Mouse (Mus musculus) CH12.LX (cell line): Measurements from ENCODE around the gene Rictor. TPM values are rescaled to one million over a fixed set of nuclear protein-coding genes. Genes with fewer than 3 reads are reported as not detected.
A peak's percentile ranks its signal among the peaks of the same experiment; 100 is the strongest.

Source experiments
- DNase-seq: peaks from one replicate; pipeline ENCODE4 v3.0.0-alpha.2; 2013; ENCODE audit errors: extremely low read depth
- H3K27ac ChIP-seq: 2 replicates; pipeline ENCODE4 v1.5.1; 2012; ENCODE audit warnings: low read depth, mild to moderate bottlenecking, control low read depth, moderate library complexity; ENCODE audit not compliant: insufficient read depth
- H3K27me3 ChIP-seq: replicated peaks from 2 replicates; pipeline ENCODE3; 2012; ENCODE audit warnings: inconsistent platforms
- H3K36me3 ChIP-seq, 2 experiments: replicated peaks in 1 of 2; 2 replicates each; pipeline versions ENCODE3 to v1.6.1; 2012; ENCODE audit warnings: inconsistent platforms in 1 of 2, low read length in 1 of 2, mild to moderate bottlenecking in 1 of 2, mixed read lengths in 1 of 2, moderate library complexity in 1 of 2; ENCODE audit not compliant: control insufficient read depth in 1 of 2, insufficient read depth in 1 of 2
- H3K4me1 ChIP-seq, 2 experiments: 2 replicates each; pipeline ENCODE4 v1.6.1; 2012; ENCODE audit warnings: inconsistent platforms in 1 of 2, moderate library complexity in 1 of 2; ENCODE audit not compliant: insufficient read depth in 2 of 2, control insufficient read depth in 1 of 2
- H3K4me2 ChIP-seq: 2 replicates; pipeline ENCODE4 v1.6.1; 2012; ENCODE audit warnings: low read depth, mild to moderate bottlenecking, control low read depth; ENCODE audit not compliant: poor library complexity, insufficient read depth, severe bottlenecking
- H3K4me3 ChIP-seq, 3 experiments: fragments of 150-350 bp in 1 of 3; sonication (generic) in 1 of 3; replicated peaks in 1 of 3; 2 replicates each; pipeline versions ENCODE3 to v1.5.1; 2011 to 2012; ENCODE audit warnings: low read depth in 2 of 3, low read length in 2 of 3, mild to moderate bottlenecking in 2 of 3, moderate library complexity in 2 of 3, control low read depth in 1 of 3, improper control_type of control experiment in 1 of 3, inconsistent platforms in 1 of 3, mixed read lengths in 1 of 3; ENCODE audit not compliant: poor library complexity in 1 of 3
- H3K79me2 ChIP-seq: replicated peaks from 2 replicates; pipeline ENCODE4 v1.6.1; 2012; ENCODE audit warnings: mild to moderate bottlenecking, moderate library complexity; ENCODE audit not compliant: control insufficient read depth, poor library complexity, insufficient read depth, severe bottlenecking; ENCODE audit errors: extremely low read depth
- H3K9ac ChIP-seq: 2 replicates; pipeline ENCODE4 v1.6.1; 2012; ENCODE audit warnings: low read depth, mild to moderate bottlenecking, control low read depth, moderate library complexity; ENCODE audit not compliant: insufficient read depth
- H3K9me3 ChIP-seq: replicated peaks from 2 replicates; pipeline ENCODE3; 2012; ENCODE audit warnings: low read length, inconsistent platforms, mixed read lengths
- BHLHE40 ChIP-seq: IDR thresholded peaks from 2 replicates; pipeline ENCODE4 v1.6.1; 2011; ENCODE audit warnings: mild to moderate bottlenecking, low read depth, low read length, improper control_type of control experiment
- CHD1 ChIP-seq: IDR thresholded peaks from 2 replicates; pipeline ENCODE4 v1.6.1; 2012; ENCODE audit warnings: low read depth, low read length, improper control_type of control experiment, inconsistent platforms
- CHD2 ChIP-seq: IDR thresholded peaks from 2 replicates; pipeline ENCODE4 v1.6.1; 2011; ENCODE audit warnings: low read length, improper control_type of control experiment
- CTCF ChIP-seq, 2 experiments: IDR thresholded peaks in 1 of 2; conservative IDR thresholded peaks in 1 of 2; 2 replicates each; pipeline ENCODE4 v1.5.1; 2011 to 2012; ENCODE audit warnings: low read depth in 2 of 2, low read length in 2 of 2, improper control_type of control experiment in 1 of 2, inconsistent platforms in 1 of 2, mild to moderate bottlenecking in 1 of 2, moderate library complexity in 1 of 2
- ELF1 ChIP-seq: IDR thresholded peaks from 2 replicates; pipeline ENCODE4 v1.6.1; 2014; ENCODE audit warnings: low read depth, mild to moderate bottlenecking, inconsistent platforms, low read length, improper control_type of control experiment
- EP300 ChIP-seq: IDR thresholded peaks from 2 replicates; pipeline ENCODE4 v1.6.1; 2011; ENCODE audit warnings: low read length, improper control_type of control experiment
- ETS1 ChIP-seq: conservative IDR thresholded peaks from 2 replicates; pipeline ENCODE4 v1.6.1; 2012; ENCODE audit warnings: low read depth, mild to moderate bottlenecking, inconsistent platforms, low read length, improper control_type of control experiment, moderate library complexity
- HCFC1 ChIP-seq: IDR thresholded peaks from 2 replicates; pipeline ENCODE4 v1.6.1; 2012; ENCODE audit warnings: low read depth, mild to moderate bottlenecking, inconsistent platforms, low read length, improper control_type of control experiment
- JUN ChIP-seq: IDR thresholded peaks from 2 replicates; pipeline ENCODE4 v1.6.1; 2011; ENCODE audit warnings: low read depth, mild to moderate bottlenecking, low read length, improper control_type of control experiment, moderate library complexity; ENCODE audit not compliant: insufficient read depth
- KAT2A ChIP-seq: IDR thresholded peaks from 2 replicates; pipeline ENCODE4 v1.6.1; 2012; ENCODE audit warnings: low read length, improper control_type of control experiment, inconsistent platforms; ENCODE audit not compliant: insufficient replicate concordance
- MAFK ChIP-seq: IDR thresholded peaks from 2 replicates; pipeline ENCODE4 v1.6.1; 2011; ENCODE audit warnings: low read length, improper control_type of control experiment; ENCODE audit not compliant: insufficient replicate concordance
- MAX ChIP-seq: IDR thresholded peaks from 2 replicates; pipeline ENCODE4 v1.6.1; 2011; ENCODE audit warnings: low read length, improper control_type of control experiment
- MEF2A ChIP-seq: IDR thresholded peaks from 2 replicates; pipeline ENCODE4 v1.6.1; 2014; ENCODE audit warnings: low read depth, mild to moderate bottlenecking, inconsistent platforms, low read length, improper control_type of control experiment, borderline replicate concordance
- MXI1 ChIP-seq: IDR thresholded peaks from 2 replicates; pipeline ENCODE4 v1.6.1; 2011; ENCODE audit warnings: mild to moderate bottlenecking, low read depth, low read length, improper control_type of control experiment
- MYC ChIP-seq: IDR thresholded peaks from 2 replicates; pipeline ENCODE4 v1.6.1; 2011; ENCODE audit warnings: low read depth, mild to moderate bottlenecking, improper control_type of control experiment, low read length
- NELFE ChIP-seq: IDR thresholded peaks from 2 replicates; pipeline ENCODE4 v1.6.1; 2011; ENCODE audit warnings: low read depth, low read length, improper control_type of control experiment
- POLR2A ChIP-seq: IDR thresholded peaks from 2 replicates; pipeline ENCODE4 v1.6.1; 2011; ENCODE audit warnings: low read depth, mild to moderate bottlenecking, improper control_type of control experiment, low read length
- RAD21 ChIP-seq: IDR thresholded peaks from 2 replicates; pipeline ENCODE4 v1.6.1; 2011; ENCODE audit warnings: low read depth, mild to moderate bottlenecking, low read length, improper control_type of control experiment, moderate library complexity
- SMC3 ChIP-seq: IDR thresholded peaks from 2 replicates; pipeline ENCODE4 v1.6.1; 2011; ENCODE audit warnings: low read depth, low read length, improper control_type of control experiment
- TBP ChIP-seq: conservative IDR thresholded peaks from 2 replicates; pipeline ENCODE4 v1.6.1; 2011; ENCODE audit warnings: low read depth, low read length, improper control_type of control experiment
- UBTF ChIP-seq: IDR thresholded peaks from 2 replicates; pipeline ENCODE4 v1.6.1; 2012; ENCODE audit warnings: low read depth, mild to moderate bottlenecking, inconsistent platforms, low read length, improper control_type of control experiment, moderate library complexity
- USF1 ChIP-seq: IDR thresholded peaks from 2 replicates; pipeline ENCODE4 v1.6.1; 2014; ENCODE audit warnings: low read depth, mild to moderate bottlenecking, inconsistent platforms, low read length, improper control_type of control experiment
- USF2 ChIP-seq: conservative IDR thresholded peaks from 2 replicates; pipeline ENCODE4 v1.6.1; 2011; ENCODE audit warnings: low read depth, low read length, improper control_type of control experiment
- ZC3H11A ChIP-seq: IDR thresholded peaks from 2 replicates; pipeline ENCODE4 v1.6.1; 2012; ENCODE audit warnings: low read depth, mild to moderate bottlenecking, inconsistent platforms, low read length, improper control_type of control experiment
- ZMIZ1 ChIP-seq: IDR thresholded peaks from 2 replicates; pipeline ENCODE4 v1.6.1; 2012; ENCODE audit warnings: low read depth, mild to moderate bottlenecking, inconsistent platforms, low read length, improper control_type of control experiment
- ZNF384 ChIP-seq: IDR thresholded peaks from 2 replicates; pipeline ENCODE4 v1.6.1; 2012; ENCODE audit warnings: low read depth, low read length, improper control_type of control experiment, inconsistent platforms
- dilution Hi-C: fragments of 300-500 bp; cut with MboI; formaldehyde crosslinking; loops from 2 replicates; pipeline ENCODE4 v1.14.3; 2020; ENCODE audit warnings: low sequenced_read_pairs; ENCODE audit not compliant: extremely low pct_unique_long_range_greater_than_20kb, extremely low pct_ligation_motif_present
- in situ Hi-C: fragments of 300-500 bp; cut with MboI; formaldehyde crosslinking; loops from 3 replicates; pipeline ENCODE4 v1.14.3; 2019; ENCODE audit warnings: low sequenced_read_pairs, low pct_ligation_motif_present, low pct_unique_long_range_greater_than_20kb, mixed read lengths
- polyA plus RNA-seq: library from polyadenylated mRNA; unstranded; fragments of >175 nt; gene quantifications from 2 replicates; pipeline ENCODE4 v1.2.1, GENCODE M21; 2012; ENCODE audit warnings: low read depth; ENCODE audit not compliant: insufficient read length
- total RNA-seq, 2 experiments: library from RNA; depleted of rRNA; stranded (reverse); fragments of 300-350 nt in 1 of 2; fragments of >200 nt in 1 of 2; gene quantifications; 2 replicates each; pipeline ENCODE4 v1.2.3; 2012 to 2014

The Rictor gene
- total and polyA plus RNA-seq, 3 experiments: 7.1 to 8.0 (median 7.4) TPM

GRCm38 (mm10) chr15:6668793-6669437 lies 39.3 kb upstream of the Rictor start:
- no peak overlapping the region for H3K4me3 ChIP-seq
- no peak for TF ChIP-seq EP300
- TF ChIP-seq POLR2A: no peak
- TF ChIP-seq TBP: no peak
- no peak for TF ChIP-seq USF1
- no peak for TF ChIP-seq CHD1
- TF ChIP-seq JUN: no peak
- TF ChIP-seq MYC: no peak
- no peak for TF ChIP-seq SMC3
- no peak for TF ChIP-seq ELF1
- TF ChIP-seq KAT2A: no peak
- no peak for TF ChIP-seq USF2
- TF ChIP-seq MAX: no peak
- TF ChIP-seq ZMIZ1: no peak
- TF ChIP-seq ZC3H11A: no peak
- H3K9ac ChIP-seq: no peak overlapping the region
- no peaks in the 10 kb centered on the region for H3K36me3 ChIP-seq
- dilution Hi-C loops: no loop called here
- DNase-seq: no peak
- H3K27ac ChIP-seq: no peak overlapping the region
- no peak overlapping the region for H3K4me2 ChIP-seq
- no peaks in the 10 kb centered on the region for H3K9me3 ChIP-seq
- no peaks in the 10 kb centered on the region for H3K27me3 ChIP-seq
- H3K4me1 ChIP-seq: no peaks in the 10 kb centered on the region
- no peaks in the 10 kb centered on the region for H3K79me2 ChIP-seq
- in situ Hi-C loops: no loop called here

GRCm38 (mm10) chr15:6678479-6678878 lies 29.7 kb upstream of the Rictor start:
- H3K9ac ChIP-seq: no peak overlapping the region
- TF ChIP-seq ZNF384 (peak; percentile 63), POLR2A (no peak), TBP (no peak)
- H3K4me1 ChIP-seq: no peaks in the 10 kb centered on the region
- no peaks in the 10 kb centered on the region for H3K9me3 ChIP-seq
- no peak overlapping the region for H3K4me2 ChIP-seq
- H3K4me3 ChIP-seq: no peak overlapping the region
- DNase-seq: no peak
- H3K27me3 ChIP-seq: no peaks in the 10 kb centered on the region
- dilution Hi-C loops (no loop called here), in situ Hi-C loops (no loop called here)
- H3K27ac ChIP-seq: no peak overlapping the region
- H3K36me3 ChIP-seq: no peaks in the 10 kb centered on the region
- no peaks in the 10 kb centered on the region for H3K79me2 ChIP-seq

GRCm38 (mm10) chr15:6702164-6702563 lies 6.0 kb upstream of the Rictor start:
- dilution Hi-C loops: no loop called here
- DNase-seq: no peak
- Histone ChIP-seq H3K4me1 (peaks cover 0 to 17% of the 10 kb centered on the region in 2 experiments; a peak in 2 of 4 replicates), H3K27ac (no peak overlapping the region), H3K9ac (no peak overlapping the region), H3K9me3 (no peaks in the 10 kb centered on the region), H3K36me3 (no peaks in the 10 kb centered on the region), H3K4me3 (no peak overlapping the region), H3K79me2 (no peaks in the 10 kb centered on the region), H3K27me3 (peaks cover 13% of the 10 kb centered on the region), H3K4me2 (no peak overlapping the region)
- in situ Hi-C loops: no loop called here
- TF ChIP-seq MXI1 (no peak), MYC (no peak), HCFC1 (no peak), NELFE (no peak), RAD21 (peak; percentile 49), UBTF (no peak), CHD1 (no peak), CHD2 (no peak), SMC3 (peak; percentile 55), ZNF384 (no peak), ZMIZ1 (no peak), KAT2A (no peak), MAFK (no peak), MEF2A (no peak), POLR2A (no peak), CTCF (conservative IDR thresholded peaks at IDR 0.05 in 1 of 2, IDR thresholded peaks at IDR 0.05 in 1 of 2; ENCODE audit: low read depth in 2 of 2, low read length in 2 of 2) (peak; percentile 41 to 63), ETS1 (no peak), BHLHE40 (no peak), TBP (no peak)
